Mouse (Mus musculus) heart, postnatal 0 days (tissue): Measurements from ENCODE around the gene 4833439L19Rik.

Experiments
- CTCF ChIP-seq: IDR thresholded peaks from 2 replicates; pipeline ENCODE4 v1.5.1; 2016; ENCODE audit warnings: antibody characterized with exemption, control low read depth, low read depth
- EP300 ChIP-seq: IDR thresholded peaks from 2 replicates; pipeline ENCODE4 v1.6.1; 2016; ENCODE audit warnings: antibody characterized with exemption, low read depth

- no peak for TF ChIP-seq CTCF
- TF ChIP-seq EP300 = no peak
Measured at GRCm38 (mm10) chr13:54569282-54569681, 4.0 kb upstream of the 4833439L19Rik start.
